Mouse (Mus musculus): ENCODE data around the gene Ak3.

Gene Ak3

GRCm38 (mm10) chr19:29047334-29048170, at the start of gene Ak3:
Gene Ak3, minus strand, starts transcription at chr19:29047961.
- peak; percentile 78 for DNase-seq

- DNase-seq = no peak
Observed at GRCm38 (mm10) chr19:29092194-29092593, 44.4 kb upstream of the Ak3 start.

DNA sequence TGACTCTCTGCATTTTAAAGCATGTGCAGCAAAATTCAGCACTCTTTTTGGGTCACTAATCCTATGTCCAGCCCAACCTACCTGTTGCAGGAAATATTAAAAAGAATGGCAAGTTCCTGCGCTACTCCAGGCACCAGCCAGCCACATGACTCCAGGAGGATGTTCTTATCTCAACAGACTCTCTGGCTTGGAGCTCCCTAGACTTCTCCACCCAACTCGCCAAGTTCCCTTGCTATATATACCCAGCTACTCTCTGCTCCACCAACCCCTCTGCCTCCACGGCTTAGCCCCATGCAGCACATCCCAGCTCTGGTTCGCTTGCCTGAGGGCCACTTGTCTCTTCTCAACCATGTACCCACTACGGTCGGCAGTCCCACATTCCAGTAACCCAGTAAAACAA, 40.9 kb upstream of the Ak3 start:
- no peak for DNase-seq

- DNase-seq = no peak
Observed at GRCm38 (mm10) chr19:29074802-29075201, 27.0 kb upstream of the Ak3 start.

- DNase-seq = no peak
Observed at GRCm38 (mm10) chr19:29069195-29069594, 21.4 kb upstream of the Ak3 start.

DNA sequence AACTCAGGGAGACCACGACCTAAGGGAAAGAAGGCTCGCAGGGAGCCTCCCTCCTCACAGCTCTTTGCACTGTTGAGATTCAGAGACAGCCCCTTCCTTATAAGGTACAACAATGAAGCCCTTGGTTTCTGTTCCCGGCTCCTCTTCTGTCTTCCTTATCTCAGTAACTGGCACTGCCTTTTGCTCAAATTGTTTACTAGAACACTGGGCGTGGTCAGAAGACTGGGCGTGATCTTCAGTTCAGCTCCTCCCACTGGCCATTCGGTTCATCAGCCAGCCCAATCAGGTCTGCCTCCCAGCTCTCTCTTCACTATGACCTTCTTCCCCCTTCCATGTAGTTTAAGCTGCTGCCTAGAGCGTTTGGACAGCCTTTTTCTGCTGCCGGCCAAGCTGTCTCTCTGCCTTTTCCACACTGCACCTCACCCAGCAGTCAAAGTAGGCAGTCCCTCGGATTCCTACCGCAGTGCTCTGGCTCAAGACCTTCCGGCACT, 19.3 kb upstream of the Ak3 start:
- peak; percentile 52 to 73 for DNase-seq

- peak; percentile 18 to 21 for DNase-seq
Observed at GRCm38 (mm10) chr19:29064451-29065102, 16.8 kb upstream of the Ak3 start.

GRCm38 (mm10) chr19:29063577-29064363, 16.0 kb upstream of the Ak3 start:
- DNase-seq = peak; percentile 78 to 81

DNA sequence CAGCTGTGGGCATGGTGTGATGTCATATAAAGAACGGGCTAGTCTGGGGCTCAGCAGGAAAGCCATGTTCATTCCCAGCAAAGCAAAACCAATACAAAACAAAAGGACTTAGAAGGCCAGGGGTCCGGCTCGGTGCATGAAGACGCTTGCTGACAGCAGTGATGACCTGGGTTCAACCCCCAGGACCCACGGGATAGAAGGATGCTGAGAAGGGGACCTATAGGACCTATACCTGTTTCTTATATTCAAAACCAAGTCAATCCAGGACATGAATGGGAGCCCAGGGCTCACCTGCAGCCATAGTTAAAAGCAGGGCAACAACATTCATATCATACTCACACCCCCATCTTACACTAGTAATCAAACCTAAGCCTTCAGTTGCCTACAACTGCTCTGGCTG, 15.2 kb upstream of the Ak3 start:
- DNase-seq = no peak

DNA sequence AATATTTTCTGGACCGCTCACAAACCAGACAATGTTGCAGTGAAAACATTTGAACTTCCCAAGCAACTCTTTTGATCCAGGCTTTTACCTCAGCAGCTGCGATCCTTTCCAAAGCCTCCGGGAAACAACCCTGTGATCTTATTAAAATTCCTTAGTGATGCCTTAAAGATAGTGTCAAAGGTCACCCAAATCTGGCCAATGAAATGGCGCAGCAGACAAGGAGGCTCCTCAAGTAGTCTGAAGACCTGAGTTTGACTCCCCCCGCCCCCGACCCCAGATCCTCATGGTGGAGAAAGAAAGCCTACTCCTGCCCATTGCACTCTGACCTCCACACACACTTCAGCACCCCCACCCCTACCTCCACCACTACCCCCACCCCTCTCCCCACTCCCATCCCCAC, 12.5 kb upstream of the Ak3 start:
- DNase-seq = no peak

DNA sequence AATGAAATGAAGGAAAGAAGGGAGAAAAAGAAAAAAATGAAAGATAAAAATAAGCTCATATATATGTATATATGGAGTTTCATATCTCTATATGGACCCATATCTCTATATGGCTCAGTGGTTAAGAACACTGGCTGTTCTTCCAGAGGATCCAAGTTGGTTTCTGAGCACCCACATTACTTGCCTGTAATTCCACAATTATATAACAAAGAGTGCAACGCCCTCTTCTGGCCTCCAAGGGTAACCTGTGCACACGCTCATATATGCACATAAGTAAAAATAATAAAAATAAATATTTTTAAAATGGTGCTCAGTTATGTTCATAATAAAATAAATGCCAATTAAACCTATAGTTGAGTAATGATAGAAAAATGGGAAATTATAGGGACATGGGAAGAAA, 11.9 kb upstream of the Ak3 start:
- no peak for DNase-seq

- DNase-seq = no peak
Observed at GRCm38 (mm10) chr19:29058741-29059140, 11.0 kb upstream of the Ak3 start.

DNA sequence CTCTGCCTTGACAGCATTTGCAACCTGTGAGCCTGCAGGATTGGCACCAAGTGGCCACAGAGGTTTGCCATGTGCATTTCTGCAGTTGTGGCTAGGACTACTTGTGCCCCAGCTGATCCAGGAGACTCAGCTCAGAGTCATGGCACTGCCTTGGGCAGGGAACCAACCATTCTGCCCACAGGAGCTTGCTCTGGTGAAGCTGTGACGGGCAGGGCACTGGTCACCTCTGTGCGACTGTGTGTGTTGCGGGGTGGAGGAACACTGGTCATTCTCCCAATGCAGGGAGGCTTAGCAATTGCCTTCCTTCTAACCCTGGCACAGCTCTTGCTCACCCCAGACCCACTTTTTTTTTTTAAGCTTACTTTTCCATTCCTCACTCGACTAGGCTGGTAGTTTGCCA, 7.7 kb upstream of the Ak3 start:
- DNase-seq = no peak

- no peak for DNase-seq
Observed at GRCm38 (mm10) chr19:29054594-29054993, 6.8 kb upstream of the Ak3 start.

DNA sequence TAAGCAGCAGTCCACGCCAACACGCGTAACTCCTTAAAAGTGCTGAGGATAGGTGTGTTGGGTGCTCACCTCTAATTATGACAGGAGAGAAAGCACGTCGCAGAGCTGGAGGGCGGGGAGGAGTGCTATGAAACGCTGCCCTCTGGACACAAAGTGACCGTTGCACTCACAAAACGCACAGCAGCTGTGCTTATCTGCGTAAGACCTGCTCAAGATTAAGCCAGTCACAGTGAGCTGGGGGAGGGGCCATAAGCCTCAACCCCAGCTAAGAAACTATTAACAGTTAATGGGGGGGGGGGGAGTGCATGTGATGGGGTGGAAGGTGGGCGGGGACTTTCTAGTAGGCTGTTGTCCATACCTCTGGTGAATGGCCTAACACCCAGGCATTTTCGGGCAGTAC, 5.0 kb upstream of the Ak3 start:
- DNase-seq = no peak

DNA sequence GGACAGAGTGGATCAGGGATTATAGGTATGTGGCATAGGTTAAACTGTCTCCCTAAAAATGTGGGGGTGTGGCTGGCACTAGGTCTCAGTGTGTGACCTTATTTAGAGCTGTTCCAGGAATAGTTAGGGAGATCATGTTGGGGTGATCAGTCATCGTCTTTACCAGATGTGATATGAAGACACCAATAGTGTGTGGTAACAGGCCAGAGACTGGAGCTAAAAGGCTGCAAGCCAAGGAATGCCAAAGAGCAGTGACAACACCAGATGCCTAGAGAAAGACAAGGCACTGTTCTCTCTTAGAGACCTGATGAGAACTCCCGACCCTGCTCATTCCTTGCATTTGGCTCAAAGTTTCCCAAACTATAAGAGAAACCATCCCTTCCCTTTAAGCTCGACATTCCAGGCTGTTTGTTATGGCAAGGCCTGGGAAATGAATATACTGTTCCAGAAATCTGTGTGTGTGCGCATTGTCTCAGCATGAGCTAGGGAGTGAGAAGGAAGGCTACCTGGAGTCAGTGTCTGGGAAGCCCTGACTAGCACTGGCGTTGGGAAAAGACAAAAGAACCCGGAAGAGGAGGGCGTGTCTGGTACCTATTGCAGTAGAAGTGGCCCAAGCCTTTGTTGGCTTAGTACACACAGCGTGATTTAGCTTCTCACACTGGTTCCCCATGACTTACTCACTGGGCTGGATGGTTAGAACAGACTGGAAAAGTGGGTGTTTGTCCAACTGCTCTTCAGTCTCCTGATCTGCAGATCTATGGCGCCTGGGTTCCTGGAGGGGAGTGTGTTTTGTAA, 2.6 kb upstream of the Ak3 start:
- no peak for DNase-seq

DNA sequence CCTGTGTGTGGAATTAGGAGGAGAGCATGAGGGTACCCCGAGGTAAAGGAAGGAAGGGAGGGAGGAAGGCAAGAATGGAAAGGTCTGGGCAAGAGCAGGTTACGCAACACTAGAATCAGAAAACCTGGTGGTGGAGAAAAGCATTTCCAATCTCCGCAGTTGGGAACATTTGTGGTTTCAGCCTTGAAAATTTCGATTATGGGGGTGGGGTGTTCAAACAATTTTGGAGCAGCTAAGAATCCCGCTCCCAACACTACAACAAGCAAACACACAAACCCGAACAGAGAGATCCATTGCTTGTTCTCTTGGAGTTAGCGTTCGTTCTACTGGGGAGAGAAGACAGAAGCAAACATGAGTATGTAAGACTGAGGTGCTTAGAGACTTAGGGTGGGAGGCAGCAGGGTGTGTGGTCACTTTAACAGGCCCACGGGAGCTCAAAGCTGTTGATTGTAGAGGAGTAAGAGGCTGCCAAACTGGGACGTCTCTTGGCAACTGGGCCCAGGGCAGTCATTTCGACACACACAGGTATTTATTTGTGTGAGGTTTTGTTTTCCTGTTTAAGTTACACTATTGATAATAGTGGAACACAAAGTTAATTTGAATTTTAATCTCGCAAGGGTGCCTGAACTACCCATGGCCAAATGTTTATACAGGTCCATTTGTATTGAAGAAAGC, 1.8 kb upstream of the Ak3 start:
- no peak for DNase-seq

GRCm38 (mm10) chr19:29046961-29047333, 814 bp downstream of the Ak3 start:
- no peak for DNase-seq

DNA sequence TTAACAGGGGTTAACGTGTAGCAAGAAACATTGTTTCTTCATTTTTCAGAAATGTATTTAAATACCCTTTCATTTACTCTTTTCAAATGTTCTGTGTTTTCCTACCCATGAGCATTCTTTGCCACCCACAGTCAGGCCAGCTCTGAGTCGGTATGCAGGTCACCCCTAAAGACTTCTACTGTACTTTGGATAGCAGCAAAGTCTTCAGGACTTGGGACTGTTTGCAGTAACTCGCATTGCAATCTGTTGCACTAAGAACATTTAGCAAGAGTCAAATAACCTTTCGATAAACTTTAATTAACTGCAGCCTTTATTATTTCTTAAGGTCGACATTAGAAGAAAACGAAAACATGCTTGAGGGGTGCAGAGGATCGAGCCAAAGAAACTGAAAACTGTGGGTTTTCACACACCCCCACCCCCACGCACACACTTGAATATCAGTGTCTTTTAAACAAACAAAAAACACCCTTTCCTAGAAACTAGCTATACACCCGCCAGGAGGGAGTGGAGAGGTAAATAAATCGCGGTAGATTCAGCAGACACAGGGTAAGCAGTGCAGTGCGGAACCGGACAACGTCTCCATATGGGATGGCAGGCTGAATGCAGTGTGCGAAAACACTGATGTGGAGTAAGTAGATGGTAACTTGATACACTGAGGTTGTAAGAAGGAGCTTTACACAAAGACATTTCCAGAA, 1.7 kb downstream of the Ak3 start:
- DNase-seq = no peak

- DNase-seq = no peak
Observed at GRCm38 (mm10) chr19:29045369-29045768, 2.4 kb downstream of the Ak3 start.

DNA sequence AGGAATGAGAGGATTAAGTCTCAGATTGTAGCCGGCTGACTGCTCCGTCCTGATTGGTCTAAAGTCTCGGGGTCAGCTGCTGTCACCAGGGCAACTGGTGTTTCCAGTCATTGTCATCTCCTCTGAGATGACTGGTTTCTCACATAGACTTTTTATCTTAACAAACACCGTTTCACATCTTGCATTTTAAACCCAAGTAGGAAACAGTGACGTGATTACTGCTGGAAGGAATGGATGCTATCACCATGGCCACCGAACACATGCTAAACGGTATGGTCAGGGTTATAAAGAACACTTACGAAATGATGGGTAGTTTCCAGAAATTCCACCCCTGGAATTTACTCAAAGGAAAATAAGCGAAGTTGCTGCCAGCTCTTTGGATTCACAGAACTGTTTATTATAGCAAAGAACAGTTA, 3.4 kb downstream of the Ak3 start:
- no peak for DNase-seq

Data from thymus, adult 18-20 months (tissue).